Mouse (Mus musculus) CH12.LX (cell line): ENCODE measurements at regions not wholly inside any gene's neighbourhood (a gene's known extent, or its start where the extent isn't known, plus 50 kb on each side); places are given as distances from the start of the nearest gene placed in this dataset.

Source experiments
- DNase-seq: peaks from one replicate; pipeline ENCODE4 v3.0.0-alpha.2; 2013; ENCODE audit errors: extremely low read depth
- H3K27ac ChIP-seq: 2 replicates; pipeline ENCODE4 v1.5.1; 2012; ENCODE audit warnings: low read depth, mild to moderate bottlenecking, control low read depth, moderate library complexity; ENCODE audit not compliant: insufficient read depth
- H3K27me3 ChIP-seq: replicated peaks from 2 replicates; pipeline ENCODE3; 2012; ENCODE audit warnings: inconsistent platforms
- H3K36me3 ChIP-seq, 2 experiments: replicated peaks in 1 of 2; 2 replicates each; pipeline versions ENCODE3 to v1.6.1; 2012; ENCODE audit warnings: inconsistent platforms in 1 of 2, low read length in 1 of 2, mild to moderate bottlenecking in 1 of 2, mixed read lengths in 1 of 2, moderate library complexity in 1 of 2; ENCODE audit not compliant: control insufficient read depth in 1 of 2, insufficient read depth in 1 of 2
- H3K4me1 ChIP-seq, 2 experiments: 2 replicates each; pipeline ENCODE4 v1.6.1; 2012; ENCODE audit warnings: inconsistent platforms in 1 of 2, moderate library complexity in 1 of 2; ENCODE audit not compliant: insufficient read depth in 2 of 2, control insufficient read depth in 1 of 2
- H3K4me2 ChIP-seq: 2 replicates; pipeline ENCODE4 v1.6.1; 2012; ENCODE audit warnings: low read depth, mild to moderate bottlenecking, control low read depth; ENCODE audit not compliant: poor library complexity, insufficient read depth, severe bottlenecking
- H3K4me3 ChIP-seq, 3 experiments: fragments of 150-350 bp in 1 of 3; sonication (generic) in 1 of 3; replicated peaks in 1 of 3; 2 replicates each; pipeline versions ENCODE3 to v1.5.1; 2011 to 2012; ENCODE audit warnings: low read depth in 2 of 3, low read length in 2 of 3, mild to moderate bottlenecking in 2 of 3, moderate library complexity in 2 of 3, control low read depth in 1 of 3, improper control_type of control experiment in 1 of 3, inconsistent platforms in 1 of 3, mixed read lengths in 1 of 3; ENCODE audit not compliant: poor library complexity in 1 of 3
- H3K79me2 ChIP-seq: replicated peaks from 2 replicates; pipeline ENCODE4 v1.6.1; 2012; ENCODE audit warnings: mild to moderate bottlenecking, moderate library complexity; ENCODE audit not compliant: control insufficient read depth, poor library complexity, insufficient read depth, severe bottlenecking; ENCODE audit errors: extremely low read depth
- H3K9ac ChIP-seq: 2 replicates; pipeline ENCODE4 v1.6.1; 2012; ENCODE audit warnings: low read depth, mild to moderate bottlenecking, control low read depth, moderate library complexity; ENCODE audit not compliant: insufficient read depth
- H3K9me3 ChIP-seq: replicated peaks from 2 replicates; pipeline ENCODE3; 2012; ENCODE audit warnings: low read length, inconsistent platforms, mixed read lengths
- CHD1 ChIP-seq: IDR thresholded peaks from 2 replicates; pipeline ENCODE4 v1.6.1; 2012; ENCODE audit warnings: low read depth, low read length, improper control_type of control experiment, inconsistent platforms
- CTCF ChIP-seq, 2 experiments: IDR thresholded peaks in 1 of 2; conservative IDR thresholded peaks in 1 of 2; 2 replicates each; pipeline ENCODE4 v1.5.1; 2011 to 2012; ENCODE audit warnings: low read depth in 2 of 2, low read length in 2 of 2, improper control_type of control experiment in 1 of 2, inconsistent platforms in 1 of 2, mild to moderate bottlenecking in 1 of 2, moderate library complexity in 1 of 2
- E2F4 ChIP-seq: IDR thresholded peaks from 2 replicates; pipeline ENCODE4 v1.6.1; 2011; ENCODE audit warnings: low read depth, low read length, improper control_type of control experiment; ENCODE audit not compliant: insufficient replicate concordance
- ELF1 ChIP-seq: IDR thresholded peaks from 2 replicates; pipeline ENCODE4 v1.6.1; 2014; ENCODE audit warnings: low read depth, mild to moderate bottlenecking, inconsistent platforms, low read length, improper control_type of control experiment
- EP300 ChIP-seq: IDR thresholded peaks from 2 replicates; pipeline ENCODE4 v1.6.1; 2011; ENCODE audit warnings: low read length, improper control_type of control experiment
- ETS1 ChIP-seq: conservative IDR thresholded peaks from 2 replicates; pipeline ENCODE4 v1.6.1; 2012; ENCODE audit warnings: low read depth, mild to moderate bottlenecking, inconsistent platforms, low read length, improper control_type of control experiment, moderate library complexity
- GABPA ChIP-seq: IDR thresholded peaks from 2 replicates; pipeline ENCODE4 v1.6.1; 2012; ENCODE audit warnings: low read depth, low read length, improper control_type of control experiment, inconsistent platforms; ENCODE audit not compliant: insufficient replicate concordance
- IRF4 ChIP-seq: IDR thresholded peaks from 2 replicates; pipeline ENCODE4 v1.6.1; 2014; ENCODE audit warnings: low read depth, mild to moderate bottlenecking, inconsistent platforms, low read length, improper control_type of control experiment
- JUN ChIP-seq: IDR thresholded peaks from 2 replicates; pipeline ENCODE4 v1.6.1; 2011; ENCODE audit warnings: low read depth, mild to moderate bottlenecking, low read length, improper control_type of control experiment, moderate library complexity; ENCODE audit not compliant: insufficient read depth
- JUND ChIP-seq: conservative IDR thresholded peaks from 2 replicates; pipeline ENCODE4 v1.6.1; 2011; ENCODE audit warnings: low read depth, low read length, improper control_type of control experiment
- MAZ ChIP-seq: IDR thresholded peaks from 2 replicates; pipeline ENCODE4 v1.6.1; 2012; ENCODE audit warnings: low read depth, mild to moderate bottlenecking, inconsistent platforms, low read length, improper control_type of control experiment, moderate library complexity
- MEF2A ChIP-seq: IDR thresholded peaks from 2 replicates; pipeline ENCODE4 v1.6.1; 2014; ENCODE audit warnings: low read depth, mild to moderate bottlenecking, inconsistent platforms, low read length, improper control_type of control experiment, borderline replicate concordance
- NRF1 ChIP-seq: IDR thresholded peaks from 2 replicates; pipeline ENCODE4 v1.6.1; 2014; ENCODE audit warnings: low read depth, mild to moderate bottlenecking, inconsistent platforms, low read length, improper control_type of control experiment, moderate library complexity
- PAX5 ChIP-seq: IDR thresholded peaks from 2 replicates; pipeline ENCODE4 v1.6.1; 2012; ENCODE audit warnings: low read length, inconsistent platforms, mixed read lengths
- POLR2AphosphoS2 ChIP-seq: IDR thresholded peaks from 2 replicates; pipeline ENCODE4 v1.6.1; 2011; ENCODE audit warnings: low read depth, low read length, improper control_type of control experiment
- RAD21 ChIP-seq: IDR thresholded peaks from 2 replicates; pipeline ENCODE4 v1.6.1; 2011; ENCODE audit warnings: low read depth, mild to moderate bottlenecking, low read length, improper control_type of control experiment, moderate library complexity
- RCOR1 ChIP-seq: conservative IDR thresholded peaks from 2 replicates; pipeline ENCODE4 v1.6.1; 2012; ENCODE audit warnings: low read depth, mild to moderate bottlenecking, inconsistent platforms, low read length, improper control_type of control experiment
- SMC3 ChIP-seq: IDR thresholded peaks from 2 replicates; pipeline ENCODE4 v1.6.1; 2011; ENCODE audit warnings: low read depth, low read length, improper control_type of control experiment
- TBP ChIP-seq: conservative IDR thresholded peaks from 2 replicates; pipeline ENCODE4 v1.6.1; 2011; ENCODE audit warnings: low read depth, low read length, improper control_type of control experiment
- TCF12 ChIP-seq: IDR thresholded peaks from 2 replicates; pipeline ENCODE4 v1.6.1; 2014; ENCODE audit warnings: low read depth, mild to moderate bottlenecking, inconsistent platforms, low read length, improper control_type of control experiment
- USF1 ChIP-seq: IDR thresholded peaks from 2 replicates; pipeline ENCODE4 v1.6.1; 2014; ENCODE audit warnings: low read depth, mild to moderate bottlenecking, inconsistent platforms, low read length, improper control_type of control experiment
- USF2 ChIP-seq: conservative IDR thresholded peaks from 2 replicates; pipeline ENCODE4 v1.6.1; 2011; ENCODE audit warnings: low read depth, low read length, improper control_type of control experiment
- ZC3H11A ChIP-seq: IDR thresholded peaks from 2 replicates; pipeline ENCODE4 v1.6.1; 2012; ENCODE audit warnings: low read depth, mild to moderate bottlenecking, inconsistent platforms, low read length, improper control_type of control experiment
- ZKSCAN1 ChIP-seq: IDR thresholded peaks from 2 replicates; pipeline ENCODE4 v1.6.1; 2012; ENCODE audit warnings: low read depth, inconsistent platforms, low read length, improper control_type of control experiment, borderline replicate concordance
- dilution Hi-C: fragments of 300-500 bp; cut with MboI; formaldehyde crosslinking; loops from 2 replicates; pipeline ENCODE4 v1.14.3; 2020; ENCODE audit warnings: low sequenced_read_pairs; ENCODE audit not compliant: extremely low pct_unique_long_range_greater_than_20kb, extremely low pct_ligation_motif_present
- in situ Hi-C: fragments of 300-500 bp; cut with MboI; formaldehyde crosslinking; loops from 3 replicates; pipeline ENCODE4 v1.14.3; 2019; ENCODE audit warnings: low sequenced_read_pairs, low pct_ligation_motif_present, low pct_unique_long_range_greater_than_20kb, mixed read lengths

DNA sequence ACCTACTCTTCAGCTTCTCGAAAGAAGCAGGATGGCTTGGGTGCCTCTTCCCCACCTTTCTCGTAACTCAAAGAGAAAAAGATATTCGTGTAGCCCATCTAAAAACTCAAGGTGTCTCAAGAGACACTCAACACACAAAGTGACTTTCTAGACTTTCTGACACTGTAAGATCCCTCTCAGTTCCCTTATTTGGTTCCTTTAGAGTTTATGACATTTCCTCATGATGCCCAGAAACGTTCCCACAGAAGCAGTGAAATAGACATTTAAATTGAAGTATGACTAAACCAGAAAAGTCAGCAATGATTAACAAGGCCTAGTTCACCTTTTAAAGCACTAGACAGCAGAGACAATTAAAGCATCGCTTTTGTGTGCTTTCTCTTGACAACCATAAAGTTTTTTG lies 59.4 kb downstream of the Zfp648 start:
- H3K4me1 ChIP-seq: peaks cover 0 to 17% of the 10 kb centered on the region in 2 experiments; a peak in 2 of 4 replicates
- peak; percentile 48 for DNase-seq
- TF ChIP-seq JUND (peak; percentile 38; the same call in 1 of the 2 replicates), EP300 (peak; percentile 74; the same call in 1 of the 2 replicates), USF1 (no peak), ETS1 (0 out of 2 replicates have a peak, but pooled peaks have one; percentile 20), IRF4 (peak; percentile 69), GABPA (no peak), MEF2A (0 out of 2 replicates have a peak, but pooled peaks have one; percentile 17), USF2 (no peak)
- no peaks in the 10 kb centered on the region for H3K79me2 ChIP-seq
- no peaks in the 10 kb centered on the region for H3K27me3 ChIP-seq
- no peak overlapping the region for H3K4me3 ChIP-seq
- H3K36me3 ChIP-seq: no peaks in the 10 kb centered on the region
- dilution Hi-C loops: no loop called here
- in situ Hi-C loops: no loop called here
- no peak overlapping the region for H3K9ac ChIP-seq
- H3K4me2 ChIP-seq: no peak overlapping the region
- H3K9me3 ChIP-seq: no peaks in the 10 kb centered on the region
- no peak overlapping the region for H3K27ac ChIP-seq

DNA sequence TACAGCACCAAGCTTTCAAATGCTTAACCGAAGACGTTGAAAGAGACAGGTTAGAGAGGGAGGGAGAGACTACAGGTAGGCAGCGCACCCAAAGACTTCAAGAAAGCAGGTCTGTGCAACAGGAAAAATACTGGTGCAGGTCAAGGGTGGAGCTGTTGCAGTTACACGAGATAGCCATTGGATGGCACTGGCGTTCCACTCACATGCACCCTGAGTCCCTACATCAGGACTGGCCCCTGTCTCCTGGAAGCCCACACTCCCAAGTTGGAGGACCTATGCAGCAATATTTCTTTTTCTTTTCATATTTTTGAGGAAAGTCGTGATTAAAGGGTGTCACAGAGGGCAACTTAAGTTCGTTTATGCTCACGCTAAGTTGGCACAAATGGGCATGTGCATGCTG lies 80.5 kb downstream of the Zfp648 start:
- in situ Hi-C loops: loop anchor here (5.0 to 25.0 kb wide), 4 partner anchors 446 to 931 kb away; partner anchors contain the start of gene Cacna1e
- no peak overlapping the region for H3K27ac ChIP-seq
- H3K4me3 ChIP-seq: no peak overlapping the region
- no peaks in the 10 kb centered on the region for H3K79me2 ChIP-seq
- H3K9me3 ChIP-seq: no peaks in the 10 kb centered on the region
- peak; percentile 54 for DNase-seq
- no peak overlapping the region for H3K9ac ChIP-seq
- H3K27me3 ChIP-seq: no peaks in the 10 kb centered on the region
- H3K36me3 ChIP-seq: no peaks in the 10 kb centered on the region
- TF ChIP-seq RAD21: peak; percentile 96
- peak; percentile 54; the same call in 1 of the 2 replicates for TF ChIP-seq ZC3H11A
- TF ChIP-seq CTCF (conservative IDR thresholded peaks at IDR 0.05 in 1 of 2, IDR thresholded peaks at IDR 0.05 in 1 of 2; ENCODE audit: low read depth in 2 of 2, low read length in 2 of 2): peak; percentile 88 to 98
- no peak for TF ChIP-seq CHD1
- TF ChIP-seq SMC3: peak; percentile 90
- TF ChIP-seq ELF1: no peak
- H3K4me1 ChIP-seq: no peaks in the 10 kb centered on the region; a peak in 1 of 4 replicates
- dilution Hi-C loops: no loop called here
- H3K4me2 ChIP-seq: no peak overlapping the region

DNA sequence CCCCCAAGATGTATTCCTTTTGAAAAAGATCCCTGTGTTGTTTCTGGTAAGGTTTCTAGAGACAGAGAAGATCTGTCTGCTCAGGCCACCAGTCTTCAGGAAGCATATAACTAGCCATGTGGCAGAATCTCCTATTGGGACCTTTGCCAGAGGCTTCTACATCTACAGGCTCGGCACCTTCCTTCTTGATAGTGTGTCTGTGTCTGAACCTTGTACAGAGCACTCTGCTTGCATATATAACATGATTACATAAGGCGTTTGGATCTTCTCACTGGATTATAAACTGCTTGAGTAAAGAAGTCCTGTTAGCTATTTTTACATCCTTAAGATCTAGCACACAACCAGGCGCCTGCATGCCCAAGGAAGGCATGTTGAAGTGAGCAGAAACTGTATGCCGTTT lies 85.1 kb downstream of the Zfp648 start:
- in situ Hi-C loops: loop anchor here (10.0 to 25.0 kb wide), 3 partner anchors 599 to 926 kb away; partner anchors contain the start of gene Cacna1e
- no peaks in the 10 kb centered on the region for H3K36me3 ChIP-seq
- no peak overlapping the region for H3K27ac ChIP-seq
- H3K4me2 ChIP-seq: no peak overlapping the region
- no peaks in the 10 kb centered on the region for H3K9me3 ChIP-seq
- no peak for DNase-seq
- H3K4me3 ChIP-seq: no peak overlapping the region
- TF ChIP-seq USF1 (no peak), MEF2A (no peak), RCOR1 (no peak), PAX5 (no peak), CHD1 (no peak), TBP (no peak), POLR2AphosphoS2 (no peak), JUN (no peak), ZKSCAN1 (no peak), USF2 (no peak), MAZ (no peak), NRF1 (no peak), RAD21 (no peak), TCF12 (no peak), E2F4 (no peak), EP300 (no peak)
- no peaks in the 10 kb centered on the region for H3K27me3 ChIP-seq
- no peaks in the 10 kb centered on the region; a peak in 1 of 4 replicates for H3K4me1 ChIP-seq
- H3K79me2 ChIP-seq: no peaks in the 10 kb centered on the region
- dilution Hi-C loops: no loop called here
- no peak overlapping the region for H3K9ac ChIP-seq
